Mouse (Mus musculus): ENCODE data around the gene Map3k14.

DNA sequence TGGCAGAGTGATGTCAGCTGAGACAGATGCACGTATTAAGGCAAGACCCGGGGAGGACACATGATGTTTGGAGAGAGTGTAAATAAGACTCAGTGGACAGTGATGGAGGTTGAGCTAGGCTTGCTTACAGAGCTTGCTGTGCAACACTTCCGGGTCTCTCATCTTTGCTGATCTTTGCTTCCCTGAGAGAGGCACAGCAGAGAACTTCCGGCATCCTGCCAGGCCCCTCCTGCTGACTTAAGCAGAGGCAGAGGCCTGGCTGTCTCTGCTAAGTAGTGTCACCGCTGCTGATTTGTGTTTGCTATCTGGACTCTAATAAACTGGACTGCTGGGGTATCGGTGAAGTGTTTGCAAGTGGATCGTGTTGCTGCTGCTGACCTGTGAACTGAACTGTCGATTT, 40.6 kb upstream of the Map3k14 start:
- TF ChIP-seq EP300 (IDR thresholded peaks at IDR 0.05; ENCODE audit: low read depth) = no peak
- no peak for TF ChIP-seq CTCF (IDR thresholded peaks at IDR 0.05; ENCODE audit: low read depth)
